Mouse (Mus musculus) hindbrain, postnatal 0 days (tissue): ENCODE data around the gene BC067074. TPM values are rescaled to one million over a fixed set of nuclear protein-coding genes. Genes with fewer than 3 reads are reported as not detected.

Experiments
- ATAC-seq: fragments of 200-750 bp; cut with Nextera tagmentation; 2 replicates; pipeline ENCODE4 v1.8.0; 2017; ENCODE audit warnings: mild to moderate bottlenecking, moderate TSS enrichment, moderate library complexity
- DNase-seq: peaks from one replicate; pipeline ENCODE4 v3.0.0-alpha.2; 2015; ENCODE audit warnings: low spot score
- H3K27ac ChIP-seq: fragments of 300-500 bp; sonication (generic); 2 replicates; pipeline ENCODE4 v1.5.1; 2014; ENCODE audit warnings: mild to moderate bottlenecking
- H3K27me3 ChIP-seq: fragments of 300-500 bp; sonication (generic); 2 replicates; pipeline ENCODE4 v1.6.1; 2014; ENCODE audit warnings: low read length, mixed read lengths; ENCODE audit not compliant: insufficient read depth
- H3K36me3 ChIP-seq: fragments of 300-500 bp; sonication (generic); 2 replicates; pipeline ENCODE4 v1.6.1; 2014; ENCODE audit warnings: low read length, mixed read lengths; ENCODE audit not compliant: insufficient read depth
- H3K4me1 ChIP-seq: fragments of 300-500 bp; sonication (generic); 2 replicates; pipeline ENCODE4 v1.6.1; 2014; ENCODE audit warnings: antibody characterized with exemption, low read length, mixed read lengths; ENCODE audit not compliant: insufficient read depth
- H3K4me2 ChIP-seq: fragments of 300-500 bp; sonication (generic); 2 replicates; pipeline ENCODE4 v1.6.1; 2014; ENCODE audit warnings: low read depth, mild to moderate bottlenecking, low read length, moderate library complexity, mixed read lengths
- H3K4me3 ChIP-seq: fragments of 300-500 bp; sonication (generic); 2 replicates; pipeline ENCODE4 v1.5.1; 2014; ENCODE audit warnings: low read length
- H3K9ac ChIP-seq: fragments of 300-500 bp; sonication (generic); replicated peaks from 2 replicates; pipeline ENCODE4 v1.6.1; 2014; ENCODE audit warnings: mild to moderate bottlenecking, low read length, moderate library complexity, mixed read lengths
- H3K9me3 ChIP-seq: fragments of 300-500 bp; sonication (generic); 2 replicates; pipeline ENCODE4 v1.6.1; 2016; ENCODE audit warnings: low read length, mixed read lengths
- CTCF ChIP-seq: IDR thresholded peaks from 2 replicates; pipeline ENCODE4 v1.5.1; 2016; ENCODE audit warnings: antibody characterized with exemption, control low read depth, low read depth
- WGBS: fragments of 180-500 bp; shearing (Covaris S2); extraction: QIAGEN DNeasy Blood & Tissue Kit; methylation state at CpG from one replicate; pipeline ENCODE4 v1.1.7; 2014; 5-methylcytosine and 5-hydroxymethylcytosine counted together
- polyA plus RNA-seq: library from polyadenylated mRNA; unstranded; fragments of >200 nt; fragmentation: Nextera tagmentation; extraction: Ambion mirVana; gene quantifications from 2 replicates; pipeline ENCODE4 v1.2.1, GENCODE M21; 2015
- total RNA-seq: library from RNA; depleted of rRNA; stranded (reverse); fragments of >200 nt; gene quantifications from 2 replicates; pipeline ENCODE4 v1.2.3, GENCODE M21; 2014

The BC067074 gene
- total and polyA plus RNA-seq, 2 experiments from 2014 or later: 1.1 to 3.0 TPM

GRCm38 (mm10) chr13:113265257-113265656, 27.7 kb upstream of the BC067074 start:
- Histone ChIP-seq H3K4me1 (no peaks in the 10 kb centered on the region), H3K4me2 (no peak overlapping the region), H3K36me3 (no peaks in the 10 kb centered on the region), H3K4me3 (no peak overlapping the region), H3K27me3 (no peaks in the 10 kb centered on the region), H3K9me3 (no peaks in the 10 kb centered on the region), H3K27ac (no peak overlapping the region), H3K9ac (no peak overlapping the region)
- peak; percentile 74 for TF ChIP-seq CTCF
- WGBS: 20% methylated on average over 13 of the region's 13 CpGs
- no peak for ATAC-seq
- DNase-seq: peak; percentile 87

DNA sequence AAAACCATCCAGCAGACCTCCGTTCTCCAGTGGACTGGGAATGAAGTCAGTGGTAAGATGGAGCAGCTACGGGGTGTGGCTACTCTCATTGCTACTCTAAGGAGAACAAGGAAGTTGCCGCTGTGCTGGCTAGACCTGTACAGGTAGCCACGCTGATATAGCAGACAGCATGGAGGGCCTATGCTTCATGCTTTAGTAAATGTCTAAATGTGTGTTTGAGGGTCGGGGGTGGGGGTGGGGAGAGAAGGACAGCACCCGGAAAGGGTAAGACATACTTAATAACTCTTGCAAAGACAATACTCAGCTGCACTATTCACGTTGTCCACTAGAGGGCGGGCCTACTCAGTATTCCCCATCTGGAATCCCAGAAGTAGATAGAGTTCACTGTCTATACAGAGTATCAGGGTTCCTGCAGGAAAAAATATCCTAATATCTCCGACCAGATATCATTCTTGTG, 26.4 kb upstream of the BC067074 start:
- H3K4me1 ChIP-seq: no peaks in the 10 kb centered on the region
- ATAC-seq: peak; percentile 48
- no peaks in the 10 kb centered on the region for H3K9me3 ChIP-seq
- WGBS: 32% methylated on average over 9 of the region's 9 CpGs
- DNase-seq: peak; percentile 90
- H3K36me3 ChIP-seq: no peaks in the 10 kb centered on the region
- peak; percentile 90 for TF ChIP-seq CTCF
- no peaks in the 10 kb centered on the region for H3K27me3 ChIP-seq
- no peak overlapping the region; the same call in 1 of the 2 replicates for H3K4me2 ChIP-seq
- H3K27ac ChIP-seq: no peak overlapping the region
- H3K4me3 ChIP-seq: no peak overlapping the region
- no peak overlapping the region for H3K9ac ChIP-seq

DNA sequence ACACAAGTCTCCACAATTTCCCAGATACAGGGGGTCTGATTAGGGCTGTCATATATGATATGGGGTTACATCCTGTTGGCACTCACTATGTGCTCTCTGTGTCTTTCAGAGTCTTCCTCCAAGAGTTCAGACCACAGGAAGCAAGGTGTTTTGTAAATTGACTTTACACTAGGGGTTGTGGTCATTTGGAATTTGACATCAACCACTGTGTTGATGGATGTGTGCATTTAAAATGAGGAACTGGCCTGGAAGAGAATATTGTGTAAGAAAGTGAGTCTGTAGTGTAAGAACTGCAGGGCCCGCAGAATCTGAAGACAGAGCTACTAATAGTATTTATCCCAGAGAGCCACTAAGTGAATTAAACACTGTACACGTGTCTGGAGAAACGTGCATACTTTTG, 25.8 kb upstream of the BC067074 start:
- Histone ChIP-seq H3K4me1 (no peaks in the 10 kb centered on the region), H3K27ac (no peak overlapping the region), H3K36me3 (no peaks in the 10 kb centered on the region), H3K9ac (no peak overlapping the region), H3K9me3 (no peaks in the 10 kb centered on the region), H3K4me2 (no peak overlapping the region), H3K27me3 (no peaks in the 10 kb centered on the region), H3K4me3 (no peak overlapping the region)
- DNase-seq: no peak
- ATAC-seq: no peak
- TF ChIP-seq CTCF: no peak
- 68% methylated on average over 3 of the region's 3 CpGs for WGBS

DNA sequence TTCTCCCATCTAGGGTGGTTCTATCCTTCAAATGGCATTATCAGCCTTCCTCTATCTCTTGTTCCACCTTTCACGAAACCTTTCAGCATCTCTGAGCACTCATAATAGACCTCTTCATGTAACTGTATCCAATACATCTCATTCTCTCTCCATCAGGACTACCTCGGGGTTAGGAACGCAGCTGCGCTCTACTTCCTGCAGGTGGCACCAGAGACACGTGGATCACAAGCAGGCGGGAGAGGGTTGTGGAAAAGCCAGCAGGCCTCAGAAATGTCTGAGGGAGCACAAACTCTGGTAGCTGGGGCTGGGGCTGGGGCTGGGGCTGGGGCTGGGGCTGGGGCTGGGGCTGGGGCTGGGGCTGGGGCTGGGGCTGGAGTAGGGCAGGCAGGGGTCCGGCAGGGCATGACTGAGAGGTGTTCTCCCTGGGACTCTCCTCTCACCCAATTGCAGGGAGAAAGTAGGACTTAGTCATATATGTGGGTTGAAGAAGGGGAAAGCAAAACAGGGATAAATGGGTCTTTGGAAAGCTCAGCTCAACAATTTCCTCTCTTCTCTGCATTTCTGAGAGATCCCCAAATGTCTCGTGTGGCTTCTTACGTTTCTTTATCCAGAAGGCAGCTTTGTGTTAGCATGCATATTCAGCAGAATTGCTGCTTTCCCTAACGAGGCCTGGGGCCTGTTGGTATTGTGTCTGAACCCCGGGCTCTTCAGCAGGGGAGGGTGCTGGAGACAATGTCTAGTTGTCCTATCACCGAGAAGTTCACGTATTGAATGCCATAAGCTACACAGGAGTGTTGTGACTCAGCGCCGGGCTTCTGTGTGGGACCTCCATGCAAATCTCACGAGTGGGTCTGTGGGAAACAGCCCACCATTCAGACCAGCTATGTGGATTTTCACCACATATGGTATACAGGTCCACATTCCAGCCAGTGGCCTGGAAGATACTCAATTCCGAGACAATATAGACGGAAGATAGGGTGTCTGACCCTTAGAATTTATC, 22.9 kb upstream of the BC067074 start:
- H3K4me2 ChIP-seq: no peak overlapping the region
- no peaks in the 10 kb centered on the region for H3K9me3 ChIP-seq
- no peak overlapping the region for H3K9ac ChIP-seq
- H3K4me3 ChIP-seq: no peak overlapping the region
- no peaks in the 10 kb centered on the region for H3K36me3 ChIP-seq
- no peaks in the 10 kb centered on the region for H3K4me1 ChIP-seq
- 44% methylated on average over 18 of the region's 18 CpGs for WGBS
- no peaks in the 10 kb centered on the region for H3K27me3 ChIP-seq
- peak; percentile 96 for TF ChIP-seq CTCF
- no peak overlapping the region for H3K27ac ChIP-seq
- peak; percentile 94 for DNase-seq
- ATAC-seq: peak; percentile 89

DNA sequence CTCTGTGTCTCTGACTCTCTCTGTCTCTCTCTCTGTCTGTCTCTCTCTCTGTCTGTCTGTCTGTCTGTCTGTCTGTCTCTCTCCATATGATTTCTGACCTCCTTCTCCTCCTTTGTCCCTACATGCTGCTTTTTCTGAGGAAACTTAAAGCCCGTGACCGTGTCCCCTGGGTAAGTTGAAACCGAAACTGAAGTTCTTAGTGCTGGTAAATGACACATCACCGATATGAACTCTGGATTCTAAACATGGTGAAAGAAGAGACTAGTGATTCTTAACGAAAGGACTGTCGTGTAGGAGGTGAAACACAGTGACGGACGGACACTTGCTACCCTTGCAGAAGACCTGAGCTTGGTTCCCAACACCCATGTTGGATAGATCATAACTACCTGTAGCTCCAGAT, 21.8 kb upstream of the BC067074 start:
- no peaks in the 10 kb centered on the region for H3K36me3 ChIP-seq
- 91% methylated on average over 8 of the region's 8 CpGs for WGBS
- H3K9ac ChIP-seq: no peak overlapping the region
- H3K4me3 ChIP-seq: no peak overlapping the region
- no peaks in the 10 kb centered on the region for H3K4me1 ChIP-seq
- no peak overlapping the region for H3K4me2 ChIP-seq
- no peaks in the 10 kb centered on the region for H3K9me3 ChIP-seq
- DNase-seq (no peak), ATAC-seq (no peak)
- no peak for TF ChIP-seq CTCF
- H3K27me3 ChIP-seq: no peaks in the 10 kb centered on the region
- H3K27ac ChIP-seq: no peak overlapping the region

GRCm38 (mm10) chr13:113287141-113287540, 5.8 kb upstream of the BC067074 start:
- Histone ChIP-seq H3K4me3 (no peak overlapping the region), H3K9ac (no peak overlapping the region), H3K36me3 (no peaks in the 10 kb centered on the region), H3K9me3 (no peaks in the 10 kb centered on the region), H3K4me1 (no peaks in the 10 kb centered on the region), H3K27ac (no peak overlapping the region), H3K27me3 (no peaks in the 10 kb centered on the region), H3K4me2 (no peak overlapping the region)
- ATAC-seq: no peak
- DNase-seq: no peak
- no peak for TF ChIP-seq CTCF
- WGBS: 78% methylated on average over 7 of the region's 7 CpGs
